Mouse (Mus musculus) limb, embryonic 13.5 days (tissue): Measurements from ENCODE around the gene Phkg1. TPM values are rescaled to one million over a fixed set of nuclear protein-coding genes. Genes with fewer than 3 reads are reported as not detected.
"Not testable (repeated sequence)": the region's sequence is repeated elsewhere in the genome, so short reads cannot be mapped to it uniquely, and the experiment has no call there.

Experiments used
- ATAC-seq: fragments of 200-750 bp; cut with Nextera tagmentation; 2 replicates; pipeline ENCODE4 v1.8.0; 2017; ENCODE audit warnings: low read depth, moderate number of reproducible peaks, moderate TSS enrichment; ENCODE audit not compliant: low FRiP score
- H3K27ac ChIP-seq: fragments of 300-500 bp; sonication (generic); 2 replicates; pipeline ENCODE4 v1.5.1; 2015; ENCODE audit warnings: inconsistent platforms, mild to moderate bottlenecking, moderate library complexity
- H3K27me3 ChIP-seq: fragments of 300-500 bp; sonication (generic); 2 replicates; pipeline ENCODE4 v1.6.1; 2015; ENCODE audit warnings: mild to moderate bottlenecking, inconsistent platforms
- H3K36me3 ChIP-seq: fragments of 300-500 bp; sonication (generic); 2 replicates; pipeline ENCODE4 v1.6.1; 2015; ENCODE audit warnings: inconsistent platforms, mild to moderate bottlenecking, moderate library complexity
- H3K4me1 ChIP-seq: fragments of 300-500 bp; sonication (generic); 2 replicates; pipeline ENCODE4 v1.6.1; 2015; ENCODE audit warnings: inconsistent platforms
- H3K4me2 ChIP-seq: fragments of 300-500 bp; sonication (generic); replicated peaks from 2 replicates; pipeline ENCODE4 v1.6.1; 2015; ENCODE audit warnings: inconsistent platforms, mild to moderate bottlenecking, moderate library complexity
- H3K4me3 ChIP-seq: fragments of 300-500 bp; sonication (generic); 2 replicates; pipeline ENCODE4 v1.5.1; 2015; ENCODE audit warnings: moderate library complexity, mild to moderate bottlenecking, inconsistent platforms
- H3K9ac ChIP-seq: fragments of 300-500 bp; sonication (generic); 2 replicates; pipeline ENCODE4 v1.6.1; 2015; ENCODE audit warnings: mild to moderate bottlenecking, inconsistent platforms
- H3K9me3 ChIP-seq: fragments of 300-500 bp; sonication (generic); 2 replicates; pipeline ENCODE4 v1.6.1; 2016; ENCODE audit warnings: inconsistent platforms
- WGBS: fragments of 180-500 bp; shearing (Covaris S2); methylation state at CpG from one replicate; pipeline ENCODE4 v1.1.7; 2015; 5-methylcytosine and 5-hydroxymethylcytosine counted together
- polyA plus RNA-seq: library from polyadenylated mRNA; unstranded; fragments of >200 nt; fragmentation: Nextera tagmentation; extraction: Ambion mirVana; gene quantifications from 2 replicates; pipeline ENCODE4 v1.2.1, GENCODE M21; 2015

Phkg1 gene
- 0.32 and 0.36 TPM in 2 replicates for polyA plus RNA-seq

DNA sequence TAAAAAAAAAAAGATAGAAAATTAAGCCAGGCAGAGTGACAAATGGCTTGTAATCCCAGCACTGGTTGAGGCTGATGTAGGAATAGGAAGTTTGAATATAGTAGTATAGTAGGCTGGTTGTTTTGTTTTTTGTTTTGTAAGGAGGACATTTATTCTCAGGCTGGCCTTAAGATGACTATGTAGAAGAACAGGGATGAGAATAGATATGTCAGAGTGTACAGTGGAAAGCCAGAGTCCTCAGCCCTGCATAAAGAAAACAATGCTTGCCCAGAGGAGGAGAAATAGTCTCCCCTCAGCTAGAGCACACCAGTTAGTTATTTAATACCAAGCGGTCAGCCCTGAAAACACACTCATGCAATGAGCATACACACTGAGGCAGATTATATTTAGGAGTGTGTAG, at the start of gene Phkg1:
Gene Phkg1, minus strand, starts transcription at position 101 of the 400 bp plus-strand sequence.
- H3K27ac ChIP-seq, result no peak within 1 kb of the TSS
- 0 out of 2 replicates have a peak, but pooled peaks cover 3% of the 10 kb centered on the region for H3K9me3 ChIP-seq
- no peak within 1 kb of the TSS for H3K4me3 ChIP-seq
- 93% methylated on average over 1 of the region's 1 CpGs for WGBS
- ATAC-seq, result no peak
- no peaks in the 10 kb centered on the region for H3K27me3 ChIP-seq
- no peak within 1 kb of the TSS for H3K4me2 ChIP-seq
- peaks cover 18% of the 10 kb centered on the region for H3K36me3 ChIP-seq
- H3K9ac ChIP-seq, result no peak within 1 kb of the TSS
- H3K4me1 ChIP-seq, result peaks cover 10% of the 10 kb centered on the region; the same call in 1 of the 2 replicates

DNA sequence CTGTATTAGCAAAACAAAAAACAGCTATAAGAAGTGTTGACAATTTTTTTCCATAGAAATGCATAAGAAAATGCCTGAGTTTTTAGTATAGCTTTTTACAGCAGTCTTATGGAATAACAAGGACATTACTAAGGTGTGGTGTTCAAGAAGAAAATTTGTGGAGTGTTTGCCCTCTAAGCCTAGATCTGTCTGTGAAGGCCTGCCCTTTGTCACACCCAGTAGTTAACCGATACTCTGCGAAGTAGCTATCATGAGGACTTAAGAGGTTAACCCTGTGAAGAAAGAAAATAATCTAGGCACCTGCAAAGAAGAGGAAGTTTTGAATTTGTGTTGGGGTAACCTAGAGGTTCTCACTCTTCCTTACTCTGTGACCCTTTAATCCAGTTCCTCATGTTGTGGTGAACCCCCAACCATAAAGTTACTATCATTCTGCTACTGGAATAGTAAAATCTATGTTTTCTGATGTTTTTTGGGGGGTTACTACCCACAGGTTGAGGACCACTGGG, 49.2 kb upstream of the Phkg1 start:
- peaks cover 10% of the 10 kb centered on the region for H3K36me3 ChIP-seq
- no peaks in the 10 kb centered on the region for H3K27me3 ChIP-seq
- H3K4me1 ChIP-seq, result peaks cover 10% of the 10 kb centered on the region
- H3K4me2 ChIP-seq, result no peak overlapping the region
- no peak overlapping the region for H3K4me3 ChIP-seq
- H3K27ac ChIP-seq, result no peak overlapping the region
- H3K9ac ChIP-seq, result no peak overlapping the region
- WGBS, result 89% methylated on average over 2 of the region's 2 CpGs
- ATAC-seq, result no peak
- H3K9me3 ChIP-seq, result no peaks in the 10 kb centered on the region

DNA sequence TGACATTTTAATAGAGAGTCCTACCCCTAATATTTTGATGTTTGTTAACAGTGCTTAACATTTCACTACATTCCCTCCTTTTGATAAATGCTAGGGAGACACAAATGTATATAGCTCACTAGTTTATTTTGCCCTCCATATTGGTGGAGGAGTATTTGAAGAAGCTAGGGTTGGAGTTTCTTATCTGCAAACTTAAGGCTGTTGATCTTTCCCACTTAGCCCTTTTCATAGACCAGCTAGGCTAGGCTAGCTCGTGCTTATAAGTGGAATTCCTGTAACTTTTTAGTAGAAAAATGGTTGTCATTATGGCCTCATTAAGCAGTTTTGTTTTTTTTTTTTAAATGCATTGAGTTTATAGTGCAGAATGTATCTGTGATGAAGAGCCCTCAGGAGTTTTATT, 45.1 kb upstream of the Phkg1 start:
- peaks cover 10% of the 10 kb centered on the region for H3K4me1 ChIP-seq
- 80% methylated on average over 1 of the region's 1 CpGs for WGBS
- H3K27me3 ChIP-seq, result no peaks in the 10 kb centered on the region
- H3K9me3 ChIP-seq, result no peaks in the 10 kb centered on the region
- H3K36me3 ChIP-seq, result peaks cover 10% of the 10 kb centered on the region
- no peak overlapping the region for H3K9ac ChIP-seq
- ATAC-seq, result no peak
- no peak overlapping the region for H3K27ac ChIP-seq
- H3K4me2 ChIP-seq, result peak overlapping the region; percentile 28; the same call in 1 of the 2 replicates
- H3K4me3 ChIP-seq, result no peak overlapping the region

DNA sequence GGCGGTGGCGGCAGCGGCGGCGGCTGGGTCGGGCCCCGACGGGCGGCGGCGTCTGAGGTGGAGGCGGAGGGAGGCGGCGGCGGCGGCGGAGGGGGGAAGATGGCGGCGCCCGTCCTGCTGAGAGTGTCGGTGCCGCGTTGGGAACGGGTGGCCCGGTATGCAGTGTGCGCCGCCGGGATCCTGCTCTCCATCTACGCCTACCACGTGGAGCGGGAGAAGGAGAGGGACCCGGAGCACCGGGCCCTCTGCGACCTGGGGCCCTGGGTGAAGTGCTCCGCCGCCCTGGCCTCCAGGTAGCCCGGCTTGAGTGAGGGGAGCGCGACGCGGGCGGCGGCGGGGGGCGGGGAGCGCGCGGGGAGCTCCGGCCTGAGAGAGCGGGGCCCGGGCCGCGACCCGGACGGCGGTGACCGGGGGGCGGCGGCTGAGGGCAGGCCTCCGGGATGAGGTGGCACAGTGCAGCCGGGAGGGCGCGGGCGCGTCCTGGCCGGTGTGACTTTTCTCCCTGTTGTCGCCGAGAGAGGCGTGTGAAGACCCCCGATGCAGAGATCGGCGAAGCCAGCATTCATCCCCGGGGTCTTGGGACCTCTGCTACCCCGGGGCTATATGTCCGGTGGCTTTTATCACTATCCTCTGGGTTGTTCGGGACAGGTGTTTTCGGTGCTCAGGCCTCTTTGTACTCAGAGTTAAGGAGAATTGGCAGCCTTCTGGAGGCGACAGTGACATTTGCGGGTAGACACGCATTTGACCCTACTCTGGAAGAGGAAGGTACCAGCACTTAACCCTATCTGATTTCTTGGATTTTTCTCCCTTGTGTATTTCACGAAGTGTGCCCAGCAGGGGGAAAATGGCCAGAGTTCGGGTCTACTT, 44.0 kb upstream of the Phkg1 start:
- H3K9ac ChIP-seq, result peak overlapping the region; percentile 94
- H3K27me3 ChIP-seq, H3K36me3 ChIP-seq, H3K9me3 ChIP-seq: not testable (repeated sequence)
- peaks cover 10% of the 10 kb centered on the region for H3K4me1 ChIP-seq
- peak overlapping the region; percentile 94 for H3K4me3 ChIP-seq
- under 1% methylated on average over 42 of the region's 82 CpGs for WGBS
- peak overlapping the region; percentile 52; the same call in 1 of the 2 replicates for H3K27ac ChIP-seq
- ATAC-seq, result peak; percentile 38
- peak overlapping the region; percentile 86 for H3K4me2 ChIP-seq

DNA sequence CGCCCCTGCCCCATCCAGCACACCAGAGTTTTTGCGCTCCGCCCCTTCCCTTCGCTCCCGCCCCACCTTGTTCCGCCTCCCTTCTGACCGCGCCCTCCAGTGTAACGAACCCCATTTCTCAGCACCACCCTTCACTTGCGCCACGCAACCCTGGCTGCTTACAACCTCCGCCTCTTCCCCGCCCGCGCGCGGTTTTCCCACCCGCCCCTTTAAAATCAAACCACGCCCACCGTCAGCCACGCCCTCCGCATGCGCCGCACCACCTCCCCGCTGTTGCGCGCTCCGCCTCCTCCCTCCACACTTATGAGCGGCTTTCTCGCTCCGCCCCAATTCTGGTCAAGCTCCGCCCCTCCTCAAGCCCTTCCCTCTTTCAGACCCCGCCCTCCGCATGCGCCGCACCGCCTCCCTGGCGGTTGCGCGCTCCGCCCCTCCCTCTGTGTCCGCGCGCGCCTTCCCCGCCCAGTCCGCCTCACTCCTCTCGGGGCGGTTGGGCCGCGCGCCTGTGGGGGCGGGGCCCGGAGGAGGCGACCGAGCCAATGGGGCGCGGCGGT, 43.2 kb upstream of the Phkg1 start, which contains the start of gene Vkorc1l1:
Gene Vkorc1l1, plus strand, starts transcription at position 476 of the 551 bp plus-strand sequence.
- no peaks in the 10 kb centered on the region for H3K27me3 ChIP-seq
- peaks cover 10% of the 10 kb centered on the region for H3K4me1 ChIP-seq
- H3K9me3 ChIP-seq, result no peaks in the 10 kb centered on the region
- H3K4me2 ChIP-seq, result peak within 1 kb of the TSS; percentile 86
- peaks cover 10% of the 10 kb centered on the region for H3K36me3 ChIP-seq
- peak within 1 kb of the TSS; percentile 94 for H3K4me3 ChIP-seq
- peak within 1 kb of the TSS; percentile 94 for H3K9ac ChIP-seq
- peak within 1 kb of the TSS; percentile 52; the same call in 1 of the 2 replicates for H3K27ac ChIP-seq
- 1% methylated on average over 47 of the region's 59 CpGs for WGBS
- ATAC-seq, result peak; percentile 99

DNA sequence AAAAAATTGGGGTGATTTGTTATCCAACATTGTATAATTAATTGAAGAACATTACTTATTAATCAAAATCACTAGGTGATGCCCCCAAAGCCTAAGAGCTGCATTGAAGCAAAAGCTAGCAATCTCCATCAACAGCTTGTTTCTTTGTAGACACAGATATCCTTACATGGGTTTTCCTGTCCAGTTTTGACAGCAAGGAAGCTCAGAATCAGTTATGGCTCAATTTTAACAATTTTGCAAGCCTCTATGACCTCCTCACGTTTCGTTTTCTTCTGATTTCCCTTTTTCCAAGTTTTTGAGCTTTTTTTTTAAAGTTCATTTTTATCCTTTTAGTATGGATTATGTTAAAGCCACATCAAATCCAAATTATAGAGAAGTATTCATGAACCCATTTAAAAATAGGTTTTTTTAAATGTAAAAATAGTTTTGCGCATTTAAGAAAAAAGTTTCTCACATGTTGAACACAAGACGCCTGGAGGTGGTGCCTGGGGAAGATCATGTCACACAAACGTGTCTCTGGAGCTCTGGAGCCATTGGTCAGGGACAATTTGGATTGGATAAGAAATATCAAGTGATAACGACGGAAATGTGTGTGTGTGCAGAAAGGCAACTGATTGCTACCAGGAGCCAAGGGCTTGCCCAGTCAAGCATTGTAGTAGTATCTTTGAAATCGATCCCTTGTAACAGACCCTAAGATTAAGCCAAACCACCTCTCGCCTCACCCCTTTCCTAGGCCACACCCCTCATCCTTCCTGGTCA, 42.6 kb upstream of the Phkg1 start:
- peaks cover 10% of the 10 kb centered on the region for H3K4me1 ChIP-seq
- peak; percentile 43 for ATAC-seq
- WGBS, result 6% methylated on average over 9 of the region's 9 CpGs
- H3K4me3 ChIP-seq, result peak overlapping the region; percentile 94
- H3K27me3 ChIP-seq, result no peaks in the 10 kb centered on the region
- H3K9ac ChIP-seq, result 0 out of 2 replicates have a peak overlapping the region, but pooled peaks have one; percentile 35
- peak overlapping the region; percentile 60 for H3K4me2 ChIP-seq
- no peak overlapping the region for H3K27ac ChIP-seq
- peaks cover 10% of the 10 kb centered on the region for H3K36me3 ChIP-seq
- no peaks in the 10 kb centered on the region for H3K9me3 ChIP-seq

DNA sequence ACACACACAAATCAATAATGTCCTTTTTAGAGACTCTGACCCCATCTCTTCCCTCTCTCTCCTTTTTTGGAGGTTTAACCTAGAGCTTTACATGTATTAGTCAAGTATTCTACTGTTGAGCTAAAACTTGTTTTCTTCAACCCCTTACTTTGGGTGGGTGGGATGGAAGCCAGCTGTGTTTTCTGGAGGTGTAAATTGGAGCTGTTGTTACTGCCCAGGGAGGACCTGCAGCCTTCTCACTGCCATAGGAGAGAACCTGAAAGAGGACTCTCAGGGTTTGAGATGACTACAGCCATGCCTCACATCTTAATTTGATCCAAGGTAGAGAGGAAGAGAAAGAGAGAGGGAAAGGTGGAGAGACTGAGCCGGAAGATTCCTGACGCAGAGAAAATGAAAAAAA, 41.9 kb upstream of the Phkg1 start:
- Histone ChIP-seq H3K27ac (no peak overlapping the region), H3K9ac (no peak overlapping the region), H3K4me2 (no peak overlapping the region), H3K4me1 (peaks cover 10% of the 10 kb centered on the region), H3K9me3 (no peaks in the 10 kb centered on the region), H3K27me3 (no peaks in the 10 kb centered on the region), H3K36me3 (peaks cover 7% of the 10 kb centered on the region), H3K4me3 (no peak overlapping the region)
- no peak for ATAC-seq
- WGBS, result 60% methylated on average over 2 of the region's 2 CpGs

DNA sequence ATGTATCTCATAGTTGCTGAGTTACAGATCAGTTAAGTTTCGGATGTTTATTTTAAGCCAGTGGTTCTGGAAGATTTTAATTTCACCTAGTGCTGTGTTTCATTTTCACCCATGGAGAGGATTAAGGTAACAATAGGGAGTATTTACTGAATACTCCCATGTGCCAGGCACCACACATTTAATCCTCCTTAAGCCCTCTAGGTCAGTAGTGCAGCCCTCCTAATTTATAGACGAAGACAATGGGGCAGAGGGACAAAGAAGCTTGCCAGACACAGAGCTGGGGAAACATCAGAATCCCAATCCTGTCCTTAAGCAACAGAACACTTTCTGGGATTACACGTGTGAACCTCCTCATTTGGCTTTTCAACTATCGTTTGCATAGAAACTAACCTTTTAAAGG, 38.6 kb upstream of the Phkg1 start:
- no peaks in the 10 kb centered on the region for H3K9me3 ChIP-seq
- H3K36me3 ChIP-seq, result no peaks in the 10 kb centered on the region
- no peak overlapping the region for H3K9ac ChIP-seq
- WGBS, result 46% methylated on average over 4 of the region's 4 CpGs
- H3K27me3 ChIP-seq, result no peaks in the 10 kb centered on the region
- H3K27ac ChIP-seq, result no peak overlapping the region
- no peak overlapping the region for H3K4me2 ChIP-seq
- no peak for ATAC-seq
- H3K4me3 ChIP-seq, result no peak overlapping the region
- H3K4me1 ChIP-seq, result no peaks in the 10 kb centered on the region

DNA sequence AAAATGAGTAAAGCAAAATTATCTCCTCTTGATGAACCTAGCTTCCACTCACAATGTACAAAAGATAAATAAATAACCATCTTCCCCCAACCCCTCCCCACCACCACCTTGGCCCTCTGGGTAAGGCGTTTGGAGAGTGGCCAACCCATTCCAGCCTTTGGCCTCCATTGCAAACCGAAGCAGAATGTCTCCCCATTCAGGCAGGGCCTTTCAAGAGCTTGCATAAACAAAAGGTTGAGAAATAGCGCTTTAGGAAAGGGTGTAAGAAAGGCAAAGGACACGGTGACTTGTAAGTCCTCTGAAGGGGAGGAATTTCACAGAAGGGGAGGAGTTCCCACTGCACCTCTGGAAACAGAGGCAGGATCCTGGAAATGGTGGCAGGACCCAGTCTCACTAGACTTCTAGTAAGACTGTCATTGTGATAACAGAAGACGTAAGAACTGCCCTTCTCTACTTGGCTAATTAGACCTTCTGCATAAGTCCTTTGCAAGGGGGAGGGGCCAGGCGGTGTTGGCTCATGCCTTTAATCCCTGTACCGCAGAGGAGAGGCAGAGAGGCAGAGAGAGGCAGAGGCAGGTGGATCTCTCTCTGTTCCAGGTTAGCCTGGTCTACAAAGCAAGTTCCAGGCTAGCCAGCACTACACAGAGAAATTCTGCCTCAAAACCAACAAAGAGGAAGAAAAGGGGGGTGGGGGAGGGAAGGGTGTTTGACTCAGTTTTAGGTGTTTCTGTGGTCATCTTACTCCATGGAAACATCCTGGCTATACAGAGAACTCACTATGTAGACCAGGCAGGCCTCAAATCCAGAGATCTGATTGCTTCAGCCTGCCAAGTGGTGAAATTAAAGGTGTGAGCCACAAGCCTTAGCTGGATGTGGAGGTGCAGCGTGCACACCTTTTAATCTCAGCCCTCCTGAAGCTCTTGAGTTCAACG, 31.8 kb upstream of the Phkg1 start:
- Histone ChIP-seq H3K9me3 (no peaks in the 10 kb centered on the region), H3K27ac (no peak overlapping the region), H3K4me1 (no peaks in the 10 kb centered on the region), H3K27me3 (no peaks in the 10 kb centered on the region), H3K9ac (no peak overlapping the region), H3K4me3 (no peak overlapping the region), H3K36me3 (no peaks in the 10 kb centered on the region), H3K4me2 (no peak overlapping the region)
- WGBS, result 49% methylated on average over 9 of the region's 9 CpGs
- no peak for ATAC-seq

DNA sequence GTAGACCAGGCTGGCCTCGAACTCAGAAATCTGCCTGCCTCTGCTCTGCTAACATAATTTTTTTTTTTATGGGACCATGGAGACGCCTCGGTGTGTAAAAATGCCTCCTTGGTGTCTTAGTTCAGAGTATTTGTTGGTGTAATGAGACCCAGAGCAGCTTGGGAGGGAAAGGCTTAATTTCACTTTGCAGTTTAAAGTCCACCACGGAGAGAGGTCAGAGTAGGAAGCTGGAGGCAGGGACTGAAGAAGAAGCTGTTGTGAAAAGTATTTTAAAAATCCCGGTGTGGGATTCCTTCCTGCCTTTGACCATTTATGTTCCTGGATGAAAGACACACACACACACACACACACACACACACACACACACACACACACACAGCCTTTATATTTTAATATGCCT, 27.6 kb upstream of the Phkg1 start:
- no peak overlapping the region for H3K4me3 ChIP-seq
- no peaks in the 10 kb centered on the region for H3K9me3 ChIP-seq
- no peak overlapping the region for H3K4me2 ChIP-seq
- H3K27ac ChIP-seq, result no peak overlapping the region
- no peak for ATAC-seq
- no peaks in the 10 kb centered on the region for H3K4me1 ChIP-seq
- H3K36me3 ChIP-seq, result no peaks in the 10 kb centered on the region
- no peak overlapping the region for H3K9ac ChIP-seq
- H3K27me3 ChIP-seq, result no peaks in the 10 kb centered on the region
- WGBS, result 75% methylated on average over 5 of the region's 5 CpGs

DNA sequence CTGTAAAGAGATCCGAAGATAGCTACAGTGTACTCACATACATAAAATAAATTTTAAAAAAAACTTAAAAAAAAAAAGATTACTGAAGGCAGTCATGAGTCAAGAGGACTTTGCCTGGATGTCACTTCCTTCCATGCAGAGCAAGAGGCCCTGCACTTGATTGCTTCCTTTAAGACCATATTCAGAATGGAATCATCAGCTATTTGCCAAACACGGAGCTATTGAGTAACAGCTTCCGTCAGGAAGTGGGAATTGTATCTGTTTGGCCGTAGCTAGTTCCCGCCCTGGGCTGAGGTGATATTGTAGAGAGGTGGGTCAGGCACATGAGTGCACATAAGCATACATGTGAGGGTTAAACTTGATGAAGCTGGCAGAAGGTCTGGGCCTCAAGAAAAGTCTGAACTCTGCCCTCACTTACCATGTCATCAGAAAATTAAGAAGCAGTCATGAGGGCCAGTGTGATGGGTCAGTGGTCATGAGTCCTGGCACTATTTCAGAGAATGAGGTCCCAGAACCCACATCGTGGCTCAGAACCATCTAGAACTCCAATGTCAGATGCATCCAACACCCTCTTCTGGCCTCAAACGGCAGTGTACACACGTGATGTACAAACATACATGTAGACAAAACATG, 26.6 kb upstream of the Phkg1 start:
- Histone ChIP-seq H3K4me1 (no peaks in the 10 kb centered on the region), H3K9ac (no peak overlapping the region), H3K27me3 (no peaks in the 10 kb centered on the region), H3K4me2 (no peak overlapping the region), H3K27ac (no peak overlapping the region), H3K4me3 (no peak overlapping the region), H3K9me3 (no peaks in the 10 kb centered on the region), H3K36me3 (no peaks in the 10 kb centered on the region)
- 89% methylated on average over 8 of the region's 8 CpGs for WGBS
- no peak for ATAC-seq
